Mouse (Mus musculus) embryonic facial prominence, embryonic 13.5 days (tissue): Measurements from ENCODE around the gene Gabrr3. TPM values are rescaled to one million over a fixed set of nuclear protein-coding genes. Genes with fewer than 3 reads are reported as not detected.

Source experiments
- polyA plus RNA-seq: library from polyadenylated mRNA; unstranded; fragments of >200 nt; fragmentation: Nextera tagmentation; extraction: Ambion mirVana; gene quantifications from 2 replicates; pipeline ENCODE4 v1.2.1, GENCODE M21; 2015

Gene Gabrr3
- polyA plus RNA-seq, 1 experiment from 2014 or later: 0.04 TPM

Other genes starting within 250 kb of the Gabrr3 start
- not detected in 2 replicates for gene Olfr196, start 236.9 kb upstream of the Gabrr3 start, polyA plus RNA-seq
- gene Olfr198, start 203.8 kb upstream of the Gabrr3 start, polyA plus RNA-seq: not detected in 2 replicates
- gene Olfr199, start 187.6 kb upstream of the Gabrr3 start, polyA plus RNA-seq: not detected in 2 replicates
- gene Olfr201, start 134.7 kb upstream of the Gabrr3 start, polyA plus RNA-seq: not detected in 2 replicates
- 0.39 TPM in 1 of 2 replicates, not detected in the other for gene Olfr202, start 120.5 kb upstream of the Gabrr3 start, polyA plus RNA-seq
- not detected in 2 replicates for gene Olfr203, start 108.5 kb upstream of the Gabrr3 start, polyA plus RNA-seq
- not detected in 2 replicates for gene Olfr204, start 89.1 kb upstream of the Gabrr3 start, polyA plus RNA-seq
- gene Olfr205, start 76.2 kb upstream of the Gabrr3 start, polyA plus RNA-seq: not detected in 2 replicates
- gene Olfr206, start 58.1 kb upstream of the Gabrr3 start, polyA plus RNA-seq: not detected in 2 replicates
- not detected in 2 replicates for gene Olfr209, start 43.3 kb upstream of the Gabrr3 start, polyA plus RNA-seq
- gene Riox2, start 64.4 kb downstream of the Gabrr3 start, polyA plus RNA-seq: 35.5 and 35.6 TPM in 2 replicates
- gene Crybg3, start 193.6 kb downstream of the Gabrr3 start, polyA plus RNA-seq: 9.8 and 10.7 TPM in 2 replicates
- 28.3 and 37.6 TPM in 2 replicates for gene Arl6, start 232.1 kb downstream of the Gabrr3 start, polyA plus RNA-seq